Mouse (Mus musculus) layer of hippocampus, adult 2 months (tissue): ENCODE measurements around the gene Gria1. TPM values are rescaled to one million over a fixed set of nuclear protein-coding genes. Genes with fewer than 3 reads are reported as not detected.

ENCODE experiments used
- DNase-seq, 2 experiments: peaks; one replicate each; pipeline ENCODE4 v3.0.0; 2022; ENCODE audit warnings: low spot score in 2 of 2
- H3K27ac ChIP-seq: fragments of 200-600 bp; 2 replicates; pipeline ENCODE4 v1.8.1; 2022
- H3K4me3 ChIP-seq: fragments of 200-600 bp; 2 replicates; pipeline ENCODE4 v1.8.1; 2022; ENCODE audit warnings: mild to moderate bottlenecking
- CTCF ChIP-seq: fragments of 200-600 bp; conservative IDR thresholded peaks from 2 replicates; pipeline ENCODE4 v1.8.1; 2022; ENCODE audit warnings: antibody characterized with exemption, mild to moderate bottlenecking, moderate library complexity
- total RNA-seq, 2 experiments: library from RNA; stranded (reverse); gene quantifications; 2 replicates each; pipeline ENCODE4 v1.2.3; 2021

Gria1 gene
- total RNA-seq, 2 experiments from 2014 or later = 751 TPM

DNA sequence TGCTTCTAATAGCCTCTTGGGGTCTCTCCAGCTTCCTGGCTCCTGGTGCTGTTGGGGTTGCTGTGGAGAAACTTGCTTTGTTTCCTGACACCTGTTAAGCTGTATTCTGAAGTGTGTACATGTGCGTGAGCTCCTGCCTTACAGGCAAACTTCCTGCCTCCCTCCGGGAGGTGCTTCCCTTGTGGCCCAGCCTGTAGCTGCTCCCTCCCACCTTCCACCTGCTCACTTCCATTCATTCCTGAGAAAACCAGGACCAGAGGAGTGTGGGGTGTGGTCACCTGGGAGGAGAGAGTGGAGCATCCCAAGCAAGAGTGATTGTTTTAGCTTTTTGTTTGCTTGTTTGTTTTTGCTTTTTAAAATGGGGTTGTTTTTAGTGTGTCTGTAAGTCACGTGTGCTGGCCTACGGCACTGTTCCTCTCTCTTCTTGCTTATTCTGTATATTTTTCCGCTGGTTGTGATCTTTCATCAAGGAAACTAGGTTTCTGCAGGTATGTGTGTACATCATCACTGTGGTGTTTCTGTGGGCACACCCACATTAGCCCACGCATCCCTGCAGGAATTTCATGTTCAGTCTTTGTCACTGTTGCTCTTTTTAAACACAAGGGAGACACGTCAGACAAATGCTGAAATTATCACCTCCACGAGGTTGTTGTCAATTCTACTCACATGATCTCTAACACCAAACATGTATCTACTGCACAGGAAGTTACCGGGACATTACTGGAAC lies 2.4 kb downstream of the Gria1 start:
- peak overlapping the region; percentile 79 for H3K4me3 ChIP-seq
- H3K27ac ChIP-seq = peak overlapping the region; percentile 93
- no peak for TF ChIP-seq CTCF
- DNase-seq = no peak

DNA sequence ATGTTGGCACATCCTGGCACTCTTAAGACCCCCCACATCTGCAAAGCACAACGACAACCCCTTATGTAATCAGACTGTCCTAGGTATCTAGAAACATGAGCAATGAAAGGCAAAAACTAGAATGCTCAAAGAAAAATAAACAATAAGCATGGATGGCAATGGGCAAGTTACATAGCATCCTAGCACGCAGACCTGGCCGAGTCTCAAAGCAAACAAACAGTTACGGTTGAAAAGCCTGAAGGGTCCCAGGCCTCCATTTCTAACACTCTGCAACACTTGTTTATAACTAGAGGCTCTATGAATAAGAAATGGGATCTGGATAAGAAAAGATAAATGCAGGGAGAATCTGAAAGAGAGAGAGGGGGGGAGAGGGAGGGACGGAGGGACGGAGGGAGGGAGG lies 3.2 kb downstream of the Gria1 start:
- TF ChIP-seq CTCF = no peak
- Histone ChIP-seq H3K4me3 (peak overlapping the region; percentile 79), H3K27ac (peak overlapping the region; percentile 93)
- no peak for DNase-seq

DNA sequence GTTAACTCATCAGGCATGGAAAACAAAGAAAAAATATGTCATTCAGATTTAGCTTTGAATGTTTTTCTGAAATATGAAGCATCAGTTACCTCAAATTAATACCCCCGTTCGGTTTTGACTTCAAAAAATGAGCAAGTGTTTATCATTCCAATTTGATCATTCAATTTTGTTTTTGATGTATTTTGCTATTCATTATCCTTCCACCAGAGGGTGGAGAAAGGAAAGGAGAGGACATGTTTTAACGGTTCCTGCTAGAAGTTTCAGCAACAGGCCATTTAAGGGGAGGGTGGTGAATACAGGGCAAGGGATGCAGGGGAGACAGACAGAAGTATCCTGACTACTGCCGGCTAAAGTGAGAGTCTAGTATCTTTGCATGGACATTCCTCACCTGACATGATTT lies 7.3 kb downstream of the Gria1 start:
- TF ChIP-seq CTCF = peak; percentile 78
- Histone ChIP-seq H3K27ac (peak overlapping the region; percentile 82; the same call in 1 of the 2 replicates), H3K4me3 (peak overlapping the region; percentile 79)
- DNase-seq = no peak

DNA sequence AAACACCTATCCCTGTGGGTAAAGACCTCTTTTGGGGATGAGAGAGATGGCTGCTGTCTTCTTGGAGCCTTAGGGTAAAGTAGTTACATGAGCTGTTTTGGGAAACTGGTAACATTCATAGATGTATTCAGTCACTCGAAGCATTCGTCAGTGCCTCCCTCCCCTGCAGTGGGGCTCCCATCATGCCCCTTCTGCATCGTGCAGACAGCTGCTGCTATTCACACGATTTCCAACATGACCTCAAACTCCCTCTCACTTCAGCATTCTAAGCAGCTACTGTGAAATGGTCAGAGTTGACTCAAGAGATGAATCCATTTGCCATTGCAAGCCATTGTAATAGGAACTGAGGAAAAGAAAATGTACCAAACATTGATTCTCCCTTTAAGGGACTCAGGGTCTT lies 11.2 kb downstream of the Gria1 start:
- no peak for DNase-seq
- H3K27ac ChIP-seq = peak overlapping the region; percentile 82
- TF ChIP-seq CTCF = no peak
- H3K4me3 ChIP-seq = no peak overlapping the region; the same call in 1 of the 2 replicates

DNA sequence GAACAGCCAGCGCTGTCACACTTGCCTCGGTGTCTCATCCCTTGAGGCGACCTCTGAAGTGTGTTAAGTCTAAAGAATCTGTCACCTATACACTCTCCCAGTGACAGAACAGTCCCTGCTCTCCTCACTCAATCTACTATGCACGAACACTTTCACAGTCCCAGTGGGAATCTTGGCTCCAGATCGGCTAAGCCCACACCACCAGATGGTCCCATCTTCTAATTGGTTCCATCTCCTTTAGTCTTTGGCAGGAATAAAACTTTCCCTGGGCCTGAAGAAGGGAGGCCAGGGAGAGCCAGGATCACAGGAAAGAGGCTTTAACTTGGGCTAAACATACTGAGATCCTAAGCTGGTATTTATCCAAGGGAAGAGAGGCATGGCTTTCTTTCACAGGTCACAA lies 19.3 kb downstream of the Gria1 start:
- Histone ChIP-seq H3K27ac (peak overlapping the region; percentile 78), H3K4me3 (no peak overlapping the region)
- TF ChIP-seq CTCF = no peak
- DNase-seq = peak; percentile 67 to 78

DNA sequence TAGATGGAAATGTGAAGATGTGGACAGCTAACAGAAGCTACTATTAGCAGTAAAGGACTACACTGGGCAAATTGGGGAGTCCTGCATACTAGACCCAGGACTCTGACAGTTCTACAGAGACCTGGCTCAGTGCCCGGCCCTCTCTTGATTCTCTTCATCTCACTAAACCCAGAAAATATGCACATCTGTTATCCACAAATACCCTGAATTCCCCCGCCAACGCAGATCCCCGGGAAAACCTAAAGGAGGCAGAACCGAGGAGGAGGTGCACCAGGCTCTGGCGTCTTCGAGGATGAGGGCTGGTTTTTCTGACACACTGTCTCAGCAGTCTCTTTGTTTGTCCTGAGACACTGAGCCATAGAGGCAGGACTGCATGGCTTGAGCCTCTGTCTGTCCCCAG lies 27.6 kb downstream of the Gria1 start:
- peak overlapping the region; percentile 62 for H3K27ac ChIP-seq
- TF ChIP-seq CTCF = no peak

DNA sequence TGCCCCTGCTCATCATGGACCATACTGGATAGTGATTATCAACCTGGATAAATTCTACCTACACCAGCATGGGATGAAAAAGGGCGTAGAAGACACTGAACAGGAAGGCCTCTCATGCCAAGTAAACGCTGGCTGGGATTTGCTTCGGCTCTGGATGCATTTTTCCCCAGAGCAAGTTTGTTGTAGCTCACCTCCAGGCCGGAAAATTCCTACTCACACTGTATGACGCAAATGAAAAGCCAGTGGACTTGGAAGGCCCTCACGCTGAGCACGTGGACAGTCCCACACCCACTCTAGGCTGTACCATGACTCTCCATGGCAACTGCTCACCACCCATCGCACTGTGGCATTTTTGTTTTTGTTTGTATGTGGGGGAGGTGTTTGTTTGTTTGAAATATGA lies 28.1 kb downstream of the Gria1 start:
- H3K27ac ChIP-seq = peak overlapping the region; percentile 62
- no peak for TF ChIP-seq CTCF
- H3K4me3 ChIP-seq = no peak overlapping the region
- no peak for DNase-seq

More for the DNA sequence above, 27.6 kb downstream of the Gria1 start:
- H3K4me3 ChIP-seq = no peak overlapping the region
- peak; percentile 70 to 71 for DNase-seq

DNA sequence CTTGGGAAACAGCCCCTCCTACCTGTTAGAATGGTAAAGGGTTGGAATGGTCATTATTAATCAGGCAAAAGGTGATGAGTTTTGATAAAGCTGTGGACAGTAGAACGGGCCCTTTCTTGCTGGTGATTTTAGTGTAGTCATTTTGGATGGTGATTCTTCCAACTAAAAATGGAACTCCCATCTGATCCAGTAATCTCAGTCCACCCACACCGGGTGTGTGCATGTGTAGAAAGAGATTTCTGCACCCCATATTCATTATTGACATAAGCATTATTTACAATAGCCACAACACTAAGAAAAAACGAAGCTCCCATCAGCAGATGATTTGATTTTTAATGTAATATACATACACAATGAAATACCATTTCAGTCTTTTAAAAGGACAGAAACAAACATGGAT lies 30.9 kb downstream of the Gria1 start:
- TF ChIP-seq CTCF = 0 out of 2 replicates have a peak, but pooled peaks have one; percentile 3
- H3K27ac ChIP-seq = peak overlapping the region; percentile 54; the same call in 1 of the 2 replicates
- no peak overlapping the region for H3K4me3 ChIP-seq
- DNase-seq = no peak

DNA sequence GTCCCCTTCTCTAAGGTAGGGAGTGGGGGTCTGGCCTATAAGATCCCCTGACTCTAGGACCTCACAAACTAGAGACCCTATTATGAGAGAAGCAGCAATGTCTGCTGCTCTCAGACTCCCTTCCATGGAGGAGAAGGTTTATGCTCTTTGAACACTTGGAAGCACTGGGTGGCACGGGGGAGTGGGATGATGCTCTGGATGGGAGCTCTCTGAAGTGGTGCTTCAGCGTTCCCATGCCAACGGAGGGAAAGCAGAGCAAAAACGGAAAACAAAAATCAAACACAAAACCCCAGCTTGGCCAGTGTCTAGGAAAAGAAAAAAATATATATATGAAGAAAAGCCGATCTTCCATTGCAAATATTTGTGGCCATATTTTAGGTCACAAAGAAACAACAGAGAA lies 33.0 kb downstream of the Gria1 start:
- no peak for TF ChIP-seq CTCF
- Histone ChIP-seq H3K4me3 (peak overlapping the region; percentile 14; the same call in 1 of the 2 replicates), H3K27ac (peak overlapping the region; percentile 74)
- peak; percentile 41 to 43 for DNase-seq

DNA sequence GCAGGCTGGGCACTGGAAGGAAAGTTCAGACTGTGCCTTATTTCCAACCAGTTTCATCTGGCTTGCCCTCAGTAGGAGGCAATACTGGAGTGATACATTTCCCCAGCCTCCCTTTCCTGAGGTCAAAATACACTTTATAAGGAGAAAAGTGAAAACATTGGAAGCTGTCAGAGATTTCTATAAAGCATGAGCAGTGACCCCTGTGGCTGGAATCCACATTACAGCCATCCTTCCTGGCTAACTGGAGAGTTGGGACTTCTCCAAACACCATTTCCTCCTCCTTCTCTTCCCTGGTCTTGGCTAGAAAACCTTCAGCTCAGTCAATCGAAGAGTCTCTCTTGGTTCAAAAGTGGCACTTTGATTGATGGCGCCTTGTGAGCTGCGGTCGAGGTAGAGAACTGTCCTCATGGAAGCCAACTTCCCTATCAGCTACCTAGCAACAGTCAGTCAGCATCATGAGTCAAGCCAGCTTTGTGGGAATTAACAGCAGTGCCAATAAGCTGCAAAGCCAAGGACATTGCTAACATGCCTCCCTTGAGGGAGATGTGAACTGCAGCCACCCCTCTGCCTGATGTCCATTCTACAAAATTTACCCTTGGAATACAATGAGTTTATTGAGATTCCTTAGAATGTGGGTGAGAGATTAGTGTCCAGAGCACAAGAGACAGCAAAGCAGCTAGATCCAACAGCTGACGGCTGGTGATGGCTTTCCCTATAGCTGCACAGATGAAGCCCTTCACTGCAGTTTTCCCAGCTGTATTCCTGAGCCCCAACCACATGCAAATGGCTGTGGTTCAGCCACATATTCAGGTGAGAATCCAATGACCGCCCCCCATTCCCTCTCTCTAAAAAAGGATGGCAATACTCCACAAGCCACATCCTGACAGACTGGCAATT lies 40.7 kb downstream of the Gria1 start:
- Histone ChIP-seq H3K27ac (peak overlapping the region; percentile 51; the same call in 1 of the 2 replicates), H3K4me3 (no peak overlapping the region)
- no peak for DNase-seq
- TF ChIP-seq CTCF = peak; percentile 65

DNA sequence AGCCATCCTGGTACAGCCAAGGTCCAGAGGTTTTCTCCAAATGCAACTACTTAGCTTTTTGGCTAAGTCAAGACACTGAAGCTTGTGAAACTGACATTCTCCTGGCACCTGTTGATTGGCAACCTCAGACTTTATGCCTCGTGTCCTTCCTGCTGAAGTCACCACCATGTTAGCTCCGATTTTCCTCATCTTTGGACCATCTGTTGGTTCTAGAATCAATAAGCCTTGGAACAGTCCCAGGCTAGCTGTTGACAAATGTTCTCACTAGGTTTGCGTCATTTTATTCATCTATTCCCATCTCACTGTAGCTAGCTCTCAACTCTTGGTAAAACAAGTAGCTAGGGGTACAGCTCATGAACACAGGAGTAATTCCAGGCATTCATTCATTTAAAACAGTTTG lies 51.3 kb downstream of the Gria1 start:
- Histone ChIP-seq H3K27ac (peak overlapping the region; percentile 40; the same call in 1 of the 2 replicates), H3K4me3 (no peak overlapping the region)
- peak; percentile 48 to 60 for DNase-seq
- no peak for TF ChIP-seq CTCF

DNA sequence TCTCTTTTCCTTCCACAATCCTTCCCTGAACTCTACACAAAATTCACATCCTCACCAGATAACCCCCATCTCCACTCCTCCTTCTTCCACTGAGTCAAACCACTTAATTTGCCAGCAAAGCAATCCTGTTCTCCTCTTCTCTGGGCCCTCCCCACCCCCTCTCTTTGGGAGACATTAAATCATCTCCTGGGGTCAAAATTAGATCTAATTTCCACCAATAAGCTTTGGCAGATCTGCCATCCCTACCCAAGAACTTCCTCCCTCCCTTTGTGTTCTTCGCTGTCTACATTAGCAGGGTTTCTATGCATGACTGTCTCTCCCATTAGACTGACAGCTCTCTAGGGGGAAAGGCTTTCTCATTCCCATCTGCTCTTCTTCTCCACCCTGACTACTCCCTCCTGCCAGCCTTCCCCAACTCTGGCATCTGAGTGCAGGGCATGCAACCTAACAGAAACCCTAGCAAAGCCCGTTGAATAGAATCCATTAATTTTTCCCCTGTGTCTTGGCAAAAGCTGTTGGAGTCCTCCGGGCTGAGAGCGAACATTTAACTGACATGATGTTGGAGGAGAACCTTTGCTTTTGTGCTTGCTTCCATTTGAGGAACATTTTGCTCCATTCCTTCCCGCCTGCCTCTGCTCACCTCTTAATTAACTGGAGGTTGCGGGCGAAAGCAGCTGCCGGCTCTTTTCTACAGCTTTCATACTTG lies 59.2 kb downstream of the Gria1 start:
- Histone ChIP-seq H3K4me3 (no peak overlapping the region), H3K27ac (peak overlapping the region; percentile 81)
- TF ChIP-seq CTCF = no peak
- peak; percentile 41 to 45 for DNase-seq

DNA sequence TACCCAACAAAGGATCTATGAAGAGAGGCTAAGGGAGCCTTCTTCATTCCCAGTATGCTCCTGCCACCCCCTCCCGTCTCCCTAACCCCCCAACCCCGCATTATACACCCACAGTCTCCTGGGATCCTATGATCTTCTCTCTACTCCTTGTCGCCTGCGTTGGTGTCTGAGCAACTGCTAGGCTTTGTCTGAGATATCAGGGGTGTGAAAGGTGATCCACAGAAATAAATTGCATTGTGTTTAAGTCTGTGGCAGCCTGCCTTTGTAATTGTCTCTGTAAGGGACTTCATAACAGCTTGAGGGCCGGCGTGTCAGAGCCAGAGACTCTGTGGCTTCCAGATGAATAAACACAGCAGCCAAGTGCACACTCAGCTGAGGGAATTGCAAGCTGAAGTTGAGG lies 61.0 kb downstream of the Gria1 start:
- Histone ChIP-seq H3K4me3 (no peak overlapping the region), H3K27ac (peak overlapping the region; percentile 49)
- DNase-seq = no peak
- no peak for TF ChIP-seq CTCF
